15 mouse cellular contexts compared by ENCODE assay signal in the genomic region with DNA sequence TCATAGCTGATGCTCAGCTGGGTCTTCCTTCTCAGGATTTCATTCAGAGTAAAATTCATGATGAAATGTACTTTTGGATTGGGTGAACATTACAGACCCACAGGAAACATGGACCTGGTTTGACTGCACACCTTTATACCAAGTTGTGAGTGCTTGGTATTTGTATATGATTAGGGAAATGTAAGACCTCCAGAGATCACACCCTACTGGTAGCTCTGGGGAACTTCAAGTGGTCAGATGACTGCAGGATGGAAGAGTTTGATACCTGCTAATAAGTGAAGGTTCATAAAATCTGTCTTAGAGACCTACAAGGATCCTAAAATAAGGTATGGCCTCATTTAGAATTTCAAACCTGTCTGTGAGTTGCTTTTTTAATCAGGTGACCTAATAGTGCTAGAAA. TPM values are rescaled to one million over a fixed set of nuclear protein-coding genes. Genes with fewer than 3 reads are reported as not detected.
A peak's percentile ranks its signal among the peaks of the same experiment; 100 is the strongest.
DNase-seq lines count a peak whose midpoint lies in the region; ATAC-seq and TF ChIP-seq lines count a peak whose summit lies in the region.
"Had no signal": no experiment of that assay in that cellular context is flagged by ENCODE, and none has a peak within 500 bp of the region (broad histone marks: within the 10 kb centered on the region; RNA-seq: fewer than 3 reads in every experiment).

No protein-coding gene starts in this region.

- no peaks in the 10 kb centered on the region for H3K9me3 ChIP-seq in liver, embryonic 14.5 days (ENCODE audit: control insufficient read depth, low read length)
- no peaks in the 10 kb centered on the region for H3K9me3 ChIP-seq in liver, embryonic 11.5 days (ENCODE audit: control insufficient read depth, low read length)
- H3K9me3 ChIP-seq: neural tube, embryonic 13.5 days had no signal

- H3K4me3 ChIP-seq in liver, embryonic 14.5 days (ENCODE audit: insufficient read depth in 1 of 2, low read depth in 2 of 2, low read length in 2 of 2), result no peak overlapping the region
- H3K4me3 ChIP-seq in liver, embryonic 11.5 days (ENCODE audit: low read depth, low read length), result no peak overlapping the region
- H3K4me3 ChIP-seq: erythroblast, embryonic 14.5 days; neural tube, embryonic 13.5 days had no signal

- DNase-seq in liver, embryonic 14.5 days (ENCODE audit: low read depth in 3 of 3, low spot score in 3 of 3), result no peak
- DNase-seq in liver, embryonic 11.5 days (ENCODE audit: low spot score), result no peak
- peak; percentile 80 for DNase-seq in CD4-positive, CD25-positive, alpha-beta regulatory T cell, adult 2 months (ENCODE audit: low read depth, low spot score)
- DNase-seq in MEL-GATA-1-ER (ENCODE audit: extremely low read depth, low read depth), result peak; percentile 46
- no peak for DNase-seq in cerebellum, adult 9-10 months
- no peak for DNase-seq in urinary bladder, adult 18-20 months (ENCODE audit: low spot score in 2 of 2)
- DNase-seq: adrenal gland, adult 2 months; cerebellum, adult 11-12 months; thymus, postnatal 36 days had no signal

- TF ChIP-seq EP300 in liver, embryonic 14.5 days (IDR thresholded peaks at IDR 0.05; ENCODE audit: low read depth), result no peak

- H3K4me1 ChIP-seq in liver, embryonic 14.5 days (replicated peaks; ENCODE audit: control insufficient read depth in 2 of 2, insufficient read depth in 2 of 2, low read length in 1 of 2), result no peaks in the 10 kb centered on the region
- no peaks in the 10 kb centered on the region for H3K4me1 ChIP-seq in liver, embryonic 11.5 days (replicated peaks; ENCODE audit: control insufficient read depth, insufficient read depth, low read length)
- H3K4me1 ChIP-seq: neural tube, embryonic 13.5 days had no signal

- no peak overlapping the region for H3K4me2 ChIP-seq in liver, embryonic 14.5 days (ENCODE audit: low read depth)
- H3K4me2 ChIP-seq in liver, embryonic 11.5 days, result no peak overlapping the region
- H3K4me2 ChIP-seq: neural tube, embryonic 13.5 days had no signal

- H3K27ac ChIP-seq in liver, embryonic 14.5 days, result no peak overlapping the region
- H3K27ac ChIP-seq in liver, embryonic 11.5 days (ENCODE audit: low read depth, low read length), result no peak overlapping the region
- H3K27ac ChIP-seq: macrophage; neural tube, embryonic 13.5 days had no signal

- TF ChIP-seq CTCF in liver, embryonic 14.5 days (IDR thresholded peaks at IDR 0.05; ENCODE audit: low read depth), result peak; percentile 23; the same call in 1 of the 2 replicates

- no peak for ATAC-seq in liver, embryonic 14.5 days (ENCODE audit: insufficient read depth)
- ATAC-seq in liver, embryonic 11.5 days (replicated peaks; ENCODE audit: low FRiP score), result no peak
- peak; percentile 96 for ATAC-seq in megakaryocyte progenitor cell, adult 5-6 weeks (replicated peaks; ENCODE audit: poor library complexity)

- H3K36me3 ChIP-seq in liver, embryonic 14.5 days (replicated peaks; ENCODE audit: control insufficient read depth, insufficient read depth, low read depth), result no peaks in the 10 kb centered on the region
- no peaks in the 10 kb centered on the region for H3K36me3 ChIP-seq in liver, embryonic 11.5 days (ENCODE audit: control insufficient read depth, insufficient read depth, low read length)
- H3K36me3 ChIP-seq: neural tube, embryonic 13.5 days had no signal

- no peaks in the 10 kb centered on the region for H3K27me3 ChIP-seq in liver, embryonic 14.5 days (ENCODE audit: control insufficient read depth, insufficient read depth, low read length)
- H3K27me3 ChIP-seq in liver, embryonic 11.5 days (replicated peaks; ENCODE audit: control insufficient read depth, insufficient read depth, low read length), result no peaks in the 10 kb centered on the region
- H3K27me3 ChIP-seq: neural tube, embryonic 13.5 days had no signal

- no peak overlapping the region for H3K9ac ChIP-seq in liver, embryonic 14.5 days (replicated peaks)
- H3K9ac ChIP-seq in liver, embryonic 11.5 days (ENCODE audit: low read depth, low read length), result no peak overlapping the region
- H3K9ac ChIP-seq: neural tube, embryonic 13.5 days had no signal

RNA-seq across cellular contexts. Expression of gene Cd69, which starts 27.0 kb away (rescaled TPM):
- 0.44 and 0.98 TPM in 2 replicates for polyA plus RNA-seq in liver, embryonic 14.5 days (2012; rRNA removed)
- 0.97 and 1.1 TPM in 2 replicates for polyA plus RNA-seq in liver, embryonic 14.5 days (2014; fragmentation: Nextera tagmentation; extraction: Ambion mirVana)
- 0.96 and 1.1 TPM in 2 replicates for polyA plus RNA-seq in liver, embryonic 11.5 days (2014; fragmentation: Nextera tagmentation; extraction: Ambion mirVana)
- 128 and 146 TPM in 2 replicates for total RNA-seq in megakaryocyte progenitor cell, adult 5-6 weeks (2015)
- 109 and 150 TPM in 2 replicates for total RNA-seq in megakaryocyte progenitor cell, adult 5-6 weeks (2017)
- total RNA-seq: gastrocnemius, adult 8-10 months; left cerebral cortex, postnatal 36 days had no signal
- polyA plus RNA-seq: adrenal gland, adult 2 months; neural tube, embryonic 13.5 days had no signal

Comparison
In these comparisons a context has a peak if more than half of its experiments do, and no peak if none do; other contexts are left out.
1. DNase-seq: peak in CD4-positive, CD25-positive, alpha-beta regulatory T cell, adult 2 months (single experiment) and MEL-GATA-1-ER (single experiment); none in liver, embryonic 14.5 days (0 of 3), liver, embryonic 11.5 days (single experiment), cerebellum, adult 9-10 months (single experiment) and urinary bladder, adult 18-20 months (0 of 2).